In the genomic region with DNA sequence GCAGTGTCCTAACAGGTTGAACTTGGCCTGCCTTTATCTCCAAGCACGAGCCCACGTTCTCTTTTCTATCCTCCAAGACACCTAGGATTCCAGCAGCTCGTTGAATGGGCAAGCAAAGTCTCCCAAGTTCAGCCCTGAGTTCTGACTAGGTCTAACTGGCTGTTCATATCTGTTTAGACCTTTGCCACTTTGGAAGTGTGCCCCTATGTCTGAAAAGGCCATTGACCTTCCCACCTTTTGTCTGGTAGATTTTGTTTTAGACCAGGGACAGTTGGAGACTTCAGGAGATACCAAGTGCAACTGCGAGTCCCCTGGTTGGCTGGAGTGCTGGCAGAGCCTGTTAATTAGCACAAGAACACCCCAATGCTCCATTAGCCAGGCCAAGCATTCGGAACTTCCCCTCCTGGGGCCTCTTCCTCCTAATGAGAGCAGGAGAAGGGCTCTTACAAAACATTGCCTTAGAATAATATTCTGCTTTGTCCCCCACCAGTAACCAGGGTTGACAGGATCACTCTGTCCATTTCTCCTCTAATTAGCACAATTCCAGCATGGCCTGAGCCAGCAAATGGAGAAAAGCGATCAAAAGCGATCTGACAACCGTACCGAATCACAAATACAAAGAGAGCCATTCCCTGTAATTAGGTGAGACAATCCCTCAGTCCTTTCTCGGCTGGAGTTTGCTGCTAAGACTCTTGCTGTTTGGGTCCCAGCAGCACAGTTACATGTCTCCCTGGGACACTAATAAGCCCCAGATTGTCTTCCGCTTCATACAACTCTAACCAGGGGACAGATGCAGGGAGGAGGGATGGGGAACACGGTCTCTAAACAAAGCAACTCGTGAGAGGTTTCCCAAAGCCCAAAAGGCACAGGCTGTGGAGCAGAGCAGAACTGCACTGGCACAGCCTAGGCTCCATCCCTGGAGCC, we compare ENCODE assay signal across 13 mouse cellular contexts. TPM values are rescaled to one million over a fixed set of nuclear protein-coding genes. Genes with fewer than 3 reads are reported as not detected.
A peak's percentile ranks its signal among the peaks of the same experiment; 100 is the strongest.
DNase-seq lines count a peak whose midpoint lies in the region; ATAC-seq and TF ChIP-seq lines count a peak whose summit lies in the region.
"Had no signal": no experiment of that assay in that cellular context is flagged by ENCODE, and none has a peak within 500 bp of the region (broad histone marks: within the 10 kb centered on the region; RNA-seq: fewer than 3 reads in every experiment).

No protein-coding gene starts in this region.

- H3K4me3 ChIP-seq in embryonic facial prominence, embryonic 14.5 days (ENCODE audit: low read depth, low read length): no peak overlapping the region
- H3K4me3 ChIP-seq in hindbrain, postnatal 0 days (ENCODE audit: low read length): no peak overlapping the region
- no peak overlapping the region for H3K4me3 ChIP-seq in midbrain, embryonic 12.5 days
- H3K4me3 ChIP-seq in liver, embryonic 12.5 days: no peak overlapping the region
- H3K4me3 ChIP-seq: left cerebral cortex, adult 2 months; megakaryocyte, embryonic 14.5 days had no signal

- H3K4me1 ChIP-seq in embryonic facial prominence, embryonic 14.5 days (ENCODE audit: control insufficient read depth, insufficient read depth, low read length): 0 out of 2 replicates have a peak, but pooled peaks cover 3% of the 10 kb centered on the region
- peaks cover 13% of the 10 kb centered on the region; the same call in 1 of the 2 replicates for H3K4me1 ChIP-seq in hindbrain, postnatal 0 days (ENCODE audit: insufficient read depth, low read length)
- peaks cover 36% of the 10 kb centered on the region for H3K4me1 ChIP-seq in midbrain, embryonic 12.5 days
- H3K4me1 ChIP-seq in liver, embryonic 12.5 days: peaks cover 10% of the 10 kb centered on the region

- WGBS in embryonic facial prominence, embryonic 14.5 days: 50% methylated on average over 13 of the region's 13 CpGs
- WGBS in hindbrain, postnatal 0 days: 25% methylated on average over 13 of the region's 13 CpGs
- 31% methylated on average over 13 of the region's 13 CpGs for WGBS in midbrain, embryonic 12.5 days
- WGBS in liver, embryonic 12.5 days (ENCODE audit: insufficient replicate concordance): 87% methylated on average over 13 of the region's 13 CpGs

- no peaks in the 10 kb centered on the region for H3K9me3 ChIP-seq in embryonic facial prominence, embryonic 14.5 days (ENCODE audit: control insufficient read depth, low read length)
- no peaks in the 10 kb centered on the region for H3K9me3 ChIP-seq in hindbrain, postnatal 0 days (ENCODE audit: low read length)
- no peaks in the 10 kb centered on the region for H3K9me3 ChIP-seq in midbrain, embryonic 12.5 days
- H3K9me3 ChIP-seq in liver, embryonic 12.5 days (replicated peaks): no peaks in the 10 kb centered on the region
- H3K9me3 ChIP-seq: megakaryocyte, embryonic 14.5 days had no signal

- H3K27me3 ChIP-seq in embryonic facial prominence, embryonic 14.5 days (replicated peaks; ENCODE audit: control insufficient read depth, insufficient read depth, low read length): no peaks in the 10 kb centered on the region
- H3K27me3 ChIP-seq in hindbrain, postnatal 0 days (ENCODE audit: insufficient read depth, low read length): no peaks in the 10 kb centered on the region
- H3K27me3 ChIP-seq in midbrain, embryonic 12.5 days: peaks cover 19% of the 10 kb centered on the region
- no peaks in the 10 kb centered on the region for H3K27me3 ChIP-seq in liver, embryonic 12.5 days (replicated peaks)
- H3K27me3 ChIP-seq: megakaryocyte, embryonic 14.5 days had no signal

- peak; percentile 97 for DNase-seq in brain, embryonic 14.5 days (ENCODE audit: low read depth)
- DNase-seq in embryonic facial prominence, embryonic 14.5 days (ENCODE audit: low spot score): peak; percentile 78
- peak; percentile 68 for DNase-seq in hindbrain, postnatal 0 days (ENCODE audit: low spot score)
- DNase-seq in heart, adult 8-10 months (ENCODE audit: low spot score): no peak
- DNase-seq in urinary bladder, postnatal 36 days (ENCODE audit: low spot score in 2 of 2): no peak
- DNase-seq in heart, postnatal 4 days: no peak
- DNase-seq: cerebellum, postnatal 36 days had no signal

- no peak overlapping the region for H3K4me2 ChIP-seq in embryonic facial prominence, embryonic 14.5 days (ENCODE audit: low read depth, low read length)
- H3K4me2 ChIP-seq in hindbrain, postnatal 0 days (ENCODE audit: low read depth, low read length): no peak overlapping the region
- H3K4me2 ChIP-seq in midbrain, embryonic 12.5 days (replicated peaks): no peak overlapping the region
- H3K4me2 ChIP-seq in liver, embryonic 12.5 days: no peak overlapping the region

- ATAC-seq in embryonic facial prominence, embryonic 14.5 days (ENCODE audit: low read depth): peak; percentile 90
- ATAC-seq in hindbrain, postnatal 0 days: peak; percentile 91
- ATAC-seq in midbrain, embryonic 12.5 days (ENCODE audit: low FRiP score, low read depth): peak; percentile 91
- no peak for ATAC-seq in liver, embryonic 12.5 days

- no peak for TF ChIP-seq CTCF in brain, embryonic 14.5 days (IDR thresholded peaks at IDR 0.05; ENCODE audit: borderline replicate concordance, extremely low read depth, insufficient read depth, insufficient read length)
- TF ChIP-seq CTCF in hindbrain, postnatal 0 days (IDR thresholded peaks at IDR 0.05; ENCODE audit: low read depth): no peak

- TF ChIP-seq POLR2A in brain, embryonic 14.5 days (IDR thresholded peaks at IDR 0.05; ENCODE audit: borderline replicate concordance, extremely low read depth, insufficient read depth, insufficient read length, poor library complexity, severe bottlenecking): no peak

- H3K36me3 ChIP-seq in embryonic facial prominence, embryonic 14.5 days (ENCODE audit: control insufficient read depth, insufficient read depth, low read length): no peaks in the 10 kb centered on the region
- no peaks in the 10 kb centered on the region for H3K36me3 ChIP-seq in hindbrain, postnatal 0 days (ENCODE audit: insufficient read depth, low read length)
- H3K36me3 ChIP-seq in midbrain, embryonic 12.5 days: 0 out of 2 replicates have a peak, but pooled peaks cover 3% of the 10 kb centered on the region
- peaks cover 34% of the 10 kb centered on the region for H3K36me3 ChIP-seq in liver, embryonic 12.5 days

- H3K9ac ChIP-seq in embryonic facial prominence, embryonic 14.5 days (ENCODE audit: low read depth, low read length): no peak overlapping the region
- H3K9ac ChIP-seq in hindbrain, postnatal 0 days (replicated peaks; ENCODE audit: low read length): no peak overlapping the region
- no peak overlapping the region for H3K9ac ChIP-seq in midbrain, embryonic 12.5 days (replicated peaks)
- H3K9ac ChIP-seq in liver, embryonic 12.5 days: no peak overlapping the region

- no peak overlapping the region for H3K27ac ChIP-seq in embryonic facial prominence, embryonic 14.5 days (replicated peaks; ENCODE audit: low read depth, low read length)
- peak overlapping the region; percentile 42; the same call in 1 of the 2 replicates for H3K27ac ChIP-seq in hindbrain, postnatal 0 days
- peak overlapping the region; percentile 82 for H3K27ac ChIP-seq in midbrain, embryonic 12.5 days (replicated peaks)
- H3K27ac ChIP-seq in liver, embryonic 12.5 days: no peak overlapping the region
- H3K27ac ChIP-seq: left cerebral cortex, adult 2 months had no signal

RNA-seq across cellular contexts. Expression of a gene that starts 37.4 kb away (rescaled TPM):
- polyA plus RNA-seq in brain, embryonic 14.5 days (2012; rRNA removed): 2.5 and 5.8 TPM in 2 replicates
- 0.10 and 0.43 TPM in 2 replicates for polyA plus RNA-seq in embryonic facial prominence, embryonic 14.5 days (2014; fragmentation: Nextera tagmentation; extraction: Ambion mirVana)
- 2.5 and 4.0 TPM in 2 replicates for total RNA-seq in hindbrain, postnatal 0 days (2014; rRNA removed)
- 1.8 and 2.4 TPM in 2 replicates for polyA plus RNA-seq in hindbrain, postnatal 0 days (2015; fragmentation: Nextera tagmentation; extraction: Ambion mirVana)
- 0.84 and 0.92 TPM in 2 replicates for polyA plus RNA-seq in midbrain, embryonic 12.5 days (2016; fragmentation: Nextera tagmentation; extraction: Ambion mirVana)
- not detected for total RNA-seq in heart, adult 8-10 months (2022)
- polyA plus RNA-seq in liver, embryonic 12.5 days (2016; fragmentation: Nextera tagmentation; extraction: Ambion mirVana): not detected in 2 replicates
- total RNA-seq in heart, postnatal 4 days (2021): not detected
- total RNA-seq: MEL had no signal
- polyA plus RNA-seq: heart, embryonic 14.5 days had no signal

Comparison
In these comparisons a context has a peak if more than half of its experiments do, and no peak if none do; other contexts are left out.
1. DNase-seq: peak in brain, embryonic 14.5 days (single experiment), embryonic facial prominence, embryonic 14.5 days (single experiment) and hindbrain, postnatal 0 days (single experiment); none in heart, adult 8-10 months (single experiment), urinary bladder, postnatal 36 days (0 of 2) and heart, postnatal 4 days (single experiment).
2. H3K27ac ChIP-seq: peak in hindbrain, postnatal 0 days (single experiment) and midbrain, embryonic 12.5 days (single experiment); none in embryonic facial prominence, embryonic 14.5 days (single experiment) and liver, embryonic 12.5 days (single experiment).